Mouse (Mus musculus) midbrain, embryonic 12.5 days (tissue): ENCODE data around the gene Sptbn4. TPM values are rescaled to one million over a fixed set of nuclear protein-coding genes. Genes with fewer than 3 reads are reported as not detected.

ENCODE experiments used
- ATAC-seq: fragments of 200-750 bp; cut with Nextera tagmentation; 2 replicates; pipeline ENCODE4 v1.8.0; 2017; ENCODE audit warnings: low read depth, moderate TSS enrichment, moderate library complexity; ENCODE audit not compliant: low FRiP score
- H3K27ac ChIP-seq: fragments of 300-500 bp; sonication (generic); replicated peaks from 2 replicates; pipeline ENCODE4 v1.5.1; 2016; ENCODE audit warnings: mild to moderate bottlenecking
- H3K27me3 ChIP-seq: fragments of 300-500 bp; sonication (generic); 2 replicates; pipeline ENCODE4 v1.6.1; 2016; ENCODE audit warnings: mild to moderate bottlenecking
- H3K36me3 ChIP-seq: fragments of 300-500 bp; sonication (generic); 2 replicates; pipeline ENCODE4 v1.6.1; 2016
- H3K4me1 ChIP-seq: fragments of 300-500 bp; sonication (generic); 2 replicates; pipeline ENCODE4 v1.6.1; 2016
- H3K4me2 ChIP-seq: fragments of 300-500 bp; sonication (generic); replicated peaks from 2 replicates; pipeline ENCODE4 v1.6.1; 2016; ENCODE audit warnings: mild to moderate bottlenecking, moderate library complexity
- H3K4me3 ChIP-seq: fragments of 300-500 bp; sonication (generic); 2 replicates; pipeline ENCODE4 v1.5.1; 2016; ENCODE audit warnings: mild to moderate bottlenecking
- H3K9ac ChIP-seq: fragments of 300-500 bp; sonication (generic); replicated peaks from 2 replicates; pipeline ENCODE4 v1.6.1; 2016; ENCODE audit warnings: mild to moderate bottlenecking, moderate library complexity
- H3K9me3 ChIP-seq: fragments of 300-500 bp; sonication (generic); 2 replicates; pipeline ENCODE4 v1.6.1; 2016; ENCODE audit warnings: mild to moderate bottlenecking
- WGBS: fragments of 180-500 bp; shearing (Covaris S2); methylation state at CpG from one replicate; pipeline ENCODE4 v1.1.7; 2016; 5-methylcytosine and 5-hydroxymethylcytosine counted together
- polyA plus RNA-seq: library from polyadenylated mRNA; unstranded; fragments of >200 nt; fragmentation: Nextera tagmentation; extraction: Ambion mirVana; gene quantifications from 2 replicates; pipeline ENCODE4 v1.2.1, GENCODE M21; 2016

Sptbn4 gene
- polyA plus RNA-seq, 1 experiment from 2014 or later, result 0.78 TPM

DNA sequence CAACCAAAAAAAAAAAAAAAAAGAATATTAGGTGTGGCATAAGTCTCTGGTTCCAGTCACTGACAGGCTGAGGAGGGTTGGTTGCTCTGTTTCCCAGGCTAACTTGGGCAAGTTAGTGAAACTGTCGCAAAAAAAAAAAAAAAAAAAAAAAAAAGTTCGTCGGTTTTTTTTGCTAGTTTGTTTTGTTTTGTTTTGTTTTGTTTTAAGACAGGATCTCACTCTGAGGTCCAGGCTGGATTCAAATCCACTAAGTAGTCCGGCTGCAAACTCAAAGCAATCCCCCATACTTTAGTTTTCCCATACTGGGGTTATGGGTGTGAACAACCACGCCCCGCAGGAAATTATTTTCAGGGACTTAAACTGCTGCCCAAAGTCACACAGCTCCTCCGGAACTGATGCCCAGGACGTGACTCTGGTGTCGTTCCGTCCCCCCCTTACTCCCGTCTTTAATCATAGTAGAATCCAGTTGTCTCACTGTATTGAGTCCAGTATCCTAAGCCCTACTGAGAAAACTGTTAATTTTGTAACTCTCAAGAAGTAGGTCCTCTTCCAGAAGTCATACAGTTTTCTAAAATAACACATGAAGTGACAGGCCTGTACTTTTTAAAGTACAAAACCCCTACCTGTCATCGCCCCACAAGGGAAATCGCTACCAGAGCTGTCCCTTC lies 38.8 kb upstream of the Sptbn4 start:
- peak overlapping the region; percentile 62 for H3K4me2 ChIP-seq
- peak overlapping the region; percentile 89; the same call in 1 of the 2 replicates for H3K27ac ChIP-seq
- H3K4me1 ChIP-seq, result peaks cover 27% of the 10 kb centered on the region
- peak overlapping the region; percentile 34; the same call in 1 of the 2 replicates for H3K9ac ChIP-seq
- H3K27me3 ChIP-seq, result peaks cover 18% of the 10 kb centered on the region
- H3K4me3 ChIP-seq, result peak overlapping the region; percentile 76
- WGBS, result 4% methylated on average over 13 of the region's 13 CpGs
- H3K36me3 ChIP-seq, result no peaks in the 10 kb centered on the region
- ATAC-seq, result peak; percentile 7
- H3K9me3 ChIP-seq, result no peaks in the 10 kb centered on the region

DNA sequence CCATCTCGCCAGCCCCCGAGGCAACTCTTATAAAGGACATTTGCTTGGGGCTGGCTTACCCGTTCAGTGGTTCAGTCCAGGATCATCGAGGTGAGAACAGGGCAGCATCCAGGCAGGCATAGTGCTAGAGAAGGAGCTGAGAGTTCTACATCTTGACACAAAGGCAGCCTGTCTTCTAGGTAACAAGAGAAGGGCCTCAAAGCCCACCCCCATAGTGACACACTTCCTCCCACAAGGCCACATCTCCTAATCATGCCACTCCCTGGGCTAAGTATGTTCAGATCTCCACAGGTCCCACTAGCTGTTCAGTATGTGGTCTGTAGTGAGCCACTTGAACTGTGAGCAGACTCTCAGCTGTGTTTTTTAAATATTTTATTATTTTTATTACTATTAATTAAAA lies 36.4 kb upstream of the Sptbn4 start:
- H3K9ac ChIP-seq, result no peak overlapping the region
- H3K4me3 ChIP-seq, result no peak overlapping the region
- H3K4me1 ChIP-seq, result peaks cover 19% of the 10 kb centered on the region
- H3K4me2 ChIP-seq, result no peak overlapping the region
- H3K9me3 ChIP-seq, result no peaks in the 10 kb centered on the region
- no peak overlapping the region for H3K27ac ChIP-seq
- WGBS, result 90% methylated on average over 4 of the region's 4 CpGs
- no peaks in the 10 kb centered on the region for H3K36me3 ChIP-seq
- peaks cover 8% of the 10 kb centered on the region for H3K27me3 ChIP-seq
- no peak for ATAC-seq

DNA sequence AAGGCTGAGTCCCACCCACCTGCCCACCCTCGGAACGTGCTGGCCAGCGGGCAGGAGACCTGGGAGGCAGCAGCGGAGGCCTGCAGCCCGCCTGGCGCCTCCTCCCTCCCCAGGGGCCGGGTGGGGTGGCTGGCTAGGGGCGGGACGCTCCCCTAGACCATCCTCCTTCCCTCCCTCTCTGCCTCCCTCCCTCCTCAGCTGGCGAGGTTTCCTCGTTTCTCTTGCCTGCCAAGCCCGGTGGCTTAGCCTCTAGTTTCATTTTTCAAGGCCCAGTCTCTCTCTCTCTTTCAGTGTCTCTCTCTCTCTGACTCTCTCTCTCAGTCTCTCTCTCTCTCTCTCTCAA lies 34.1 kb upstream of the Sptbn4 start:
- peak overlapping the region; percentile 33 for H3K4me3 ChIP-seq
- H3K27ac ChIP-seq, result peak overlapping the region; percentile 27; the same call in 1 of the 2 replicates
- 0% methylated on average over 5 of the region's 12 CpGs for WGBS
- ATAC-seq, result peak; percentile 77; the same call in 1 of the 2 replicates
- H3K36me3 ChIP-seq, result peaks cover 16% of the 10 kb centered on the region
- peaks cover 9% of the 10 kb centered on the region for H3K4me1 ChIP-seq
- peaks cover 4% of the 10 kb centered on the region; the same call in 1 of the 2 replicates for H3K27me3 ChIP-seq
- H3K4me2 ChIP-seq, result peak overlapping the region; percentile 58
- H3K9me3 ChIP-seq, result no peaks in the 10 kb centered on the region
- H3K9ac ChIP-seq, result peak overlapping the region; percentile 46

DNA sequence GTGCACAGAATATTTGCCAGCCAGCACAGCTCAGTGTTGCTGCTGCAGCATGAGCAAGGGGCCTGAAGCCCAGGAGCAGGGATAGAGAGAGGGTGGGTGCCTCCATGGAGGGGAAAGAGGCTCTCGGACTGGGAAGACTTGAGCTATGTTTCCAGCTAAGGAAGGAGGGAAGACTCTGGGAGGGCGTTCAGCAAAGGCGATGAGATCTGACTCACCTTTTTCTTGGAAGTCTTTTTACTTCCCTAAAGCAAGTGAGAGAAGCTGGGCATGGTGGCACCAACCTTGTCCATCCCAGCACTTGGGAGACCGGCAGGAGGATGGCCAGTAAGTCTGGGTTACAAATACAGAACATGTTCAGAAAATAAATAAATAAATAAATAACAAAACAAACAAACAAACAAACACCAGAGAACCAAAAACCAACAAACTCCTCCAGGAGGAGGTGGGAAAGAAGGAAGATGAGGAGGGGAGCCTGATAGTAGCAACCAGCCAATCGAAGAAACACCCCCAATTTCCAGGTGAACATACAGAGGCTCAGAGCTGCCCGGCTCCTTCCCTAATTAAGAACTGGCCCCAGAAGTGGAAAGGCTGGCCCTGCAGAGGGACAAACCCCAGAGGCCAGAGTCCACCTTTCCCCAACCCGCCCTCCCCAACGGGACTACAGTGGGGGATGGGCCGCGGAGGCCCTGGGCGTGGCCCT lies 33.6 kb upstream of the Sptbn4 start:
- Histone ChIP-seq H3K9me3 (no peaks in the 10 kb centered on the region), H3K4me3 (peak overlapping the region; percentile 33), H3K4me1 (peaks cover 9% of the 10 kb centered on the region), H3K27ac (peak overlapping the region; percentile 27; the same call in 1 of the 2 replicates), H3K9ac (peak overlapping the region; percentile 46), H3K27me3 (peaks cover 4% of the 10 kb centered on the region; the same call in 1 of the 2 replicates), H3K36me3 (peaks cover 21% of the 10 kb centered on the region), H3K4me2 (peak overlapping the region; percentile 58)
- WGBS, result 13% methylated on average over 11 of the region's 11 CpGs
- no peak; the same call in 1 of the 2 replicates for ATAC-seq

DNA sequence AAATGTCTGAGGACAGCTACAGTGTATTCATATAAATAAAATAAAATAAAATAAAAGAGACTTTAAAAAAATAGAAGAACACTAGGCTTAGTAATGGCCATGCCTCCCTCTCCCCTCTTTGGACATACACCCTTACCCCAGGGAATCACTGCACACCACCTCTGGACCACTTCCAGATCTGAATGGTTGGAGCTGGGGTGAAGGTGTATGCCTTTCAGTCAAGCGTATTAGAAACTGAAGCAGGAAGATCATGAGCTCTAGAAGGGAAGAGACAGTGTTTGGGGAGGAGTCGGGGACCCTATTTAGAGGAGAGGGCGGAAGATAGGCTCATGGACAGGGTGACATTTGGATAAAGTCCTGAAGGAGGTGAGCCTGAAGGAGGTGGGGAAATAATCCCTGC lies 33.0 kb upstream of the Sptbn4 start:
- Histone ChIP-seq H3K9ac (no peak overlapping the region), H3K27ac (no peak overlapping the region), H3K27me3 (peaks cover 3% of the 10 kb centered on the region; the same call in 1 of the 2 replicates), H3K4me3 (no peak overlapping the region), H3K9me3 (no peaks in the 10 kb centered on the region), H3K36me3 (peaks cover 24% of the 10 kb centered on the region), H3K4me2 (no peak overlapping the region), H3K4me1 (peaks cover 9% of the 10 kb centered on the region)
- 70% methylated on average over 3 of the region's 3 CpGs for WGBS
- ATAC-seq, result no peak

DNA sequence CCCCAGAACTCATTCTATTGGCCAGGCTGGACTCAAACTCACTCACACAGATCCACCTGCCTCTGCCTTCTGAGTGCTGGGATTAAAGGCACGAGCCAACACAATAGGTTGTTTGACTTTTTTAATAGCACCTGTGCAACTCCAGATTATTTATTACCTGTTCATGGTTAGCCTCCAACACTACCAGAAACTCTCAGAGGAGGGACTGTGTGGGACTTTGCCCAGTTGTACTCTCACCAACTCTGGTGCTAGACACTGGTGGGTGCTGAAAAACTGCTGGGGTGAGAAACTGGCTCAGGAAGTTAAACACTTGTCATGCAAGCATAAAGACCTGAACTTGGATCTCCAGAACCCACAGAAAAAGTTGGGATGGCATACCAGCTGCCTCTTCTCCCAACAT lies 32.3 kb upstream of the Sptbn4 start:
- no peak overlapping the region for H3K9ac ChIP-seq
- H3K27me3 ChIP-seq, result no peaks in the 10 kb centered on the region
- H3K9me3 ChIP-seq, result no peaks in the 10 kb centered on the region
- no peak overlapping the region for H3K4me2 ChIP-seq
- H3K36me3 ChIP-seq, result peaks cover 24% of the 10 kb centered on the region
- H3K4me1 ChIP-seq, result peaks cover 13% of the 10 kb centered on the region
- no peak for ATAC-seq
- WGBS, result 74% methylated on average over 1 of the region's 1 CpGs
- no peak overlapping the region for H3K27ac ChIP-seq
- no peak overlapping the region for H3K4me3 ChIP-seq

DNA sequence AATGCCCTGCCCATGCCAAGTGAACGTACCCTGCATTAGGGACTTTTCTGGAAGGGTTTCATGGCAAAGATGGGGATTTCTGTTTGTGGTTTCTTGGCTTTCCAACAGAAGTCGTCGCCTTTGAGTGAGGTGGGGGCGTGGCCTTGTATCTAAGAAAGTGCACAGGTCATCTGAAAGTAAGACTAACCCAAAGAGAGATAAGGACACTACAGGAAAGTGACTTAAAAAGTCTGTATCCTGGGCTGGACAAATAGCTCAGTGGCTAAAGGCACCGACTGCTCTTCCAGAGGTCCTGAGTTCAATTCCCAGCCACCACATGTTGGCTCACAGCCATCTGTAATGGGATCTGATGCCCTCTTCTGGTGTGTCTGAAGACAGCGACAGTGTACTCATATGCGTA lies 31.1 kb upstream of the Sptbn4 start:
- Histone ChIP-seq H3K4me3 (no peak overlapping the region), H3K27me3 (no peaks in the 10 kb centered on the region), H3K4me1 (peaks cover 13% of the 10 kb centered on the region), H3K9ac (no peak overlapping the region), H3K36me3 (peaks cover 24% of the 10 kb centered on the region), H3K27ac (no peak overlapping the region), H3K9me3 (no peaks in the 10 kb centered on the region), H3K4me2 (no peak overlapping the region)
- no peak for ATAC-seq
- 81% methylated on average over 7 of the region's 7 CpGs for WGBS

DNA sequence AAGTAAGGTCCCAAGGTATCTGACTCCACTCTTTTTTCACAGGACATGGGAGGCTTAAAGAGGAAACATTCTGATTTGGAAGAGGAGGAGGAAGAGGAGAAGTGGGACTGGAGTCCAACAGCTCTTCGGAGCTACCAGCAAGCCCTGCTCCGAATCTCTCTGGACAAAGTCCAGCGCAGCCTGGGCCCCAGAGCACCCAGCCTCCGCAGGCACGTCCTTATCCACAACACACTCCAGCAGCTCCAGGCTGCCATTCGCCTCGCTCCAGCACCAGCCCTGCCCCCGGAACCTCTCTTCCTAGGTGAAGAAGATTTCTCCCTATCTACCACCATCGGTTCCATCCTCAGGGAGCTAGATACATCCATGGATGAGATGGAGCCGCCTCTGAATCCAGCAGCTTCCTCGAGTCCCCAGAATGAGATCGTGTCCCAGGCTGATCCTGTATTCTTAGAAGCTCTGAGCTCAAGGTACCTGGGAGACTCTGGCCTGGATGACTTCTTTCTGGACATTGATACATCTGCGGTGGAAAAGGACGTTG lies 28.7 kb upstream of the Sptbn4 start:
- Histone ChIP-seq H3K9me3 (no peaks in the 10 kb centered on the region), H3K4me2 (no peak overlapping the region), H3K4me1 (peaks cover 10% of the 10 kb centered on the region; the same call in 1 of the 2 replicates), H3K36me3 (peaks cover 24% of the 10 kb centered on the region), H3K9ac (no peak overlapping the region), H3K27ac (no peak overlapping the region), H3K4me3 (no peak overlapping the region), H3K27me3 (no peaks in the 10 kb centered on the region)
- 96% methylated on average over 14 of the region's 14 CpGs for WGBS
- no peak for ATAC-seq

DNA sequence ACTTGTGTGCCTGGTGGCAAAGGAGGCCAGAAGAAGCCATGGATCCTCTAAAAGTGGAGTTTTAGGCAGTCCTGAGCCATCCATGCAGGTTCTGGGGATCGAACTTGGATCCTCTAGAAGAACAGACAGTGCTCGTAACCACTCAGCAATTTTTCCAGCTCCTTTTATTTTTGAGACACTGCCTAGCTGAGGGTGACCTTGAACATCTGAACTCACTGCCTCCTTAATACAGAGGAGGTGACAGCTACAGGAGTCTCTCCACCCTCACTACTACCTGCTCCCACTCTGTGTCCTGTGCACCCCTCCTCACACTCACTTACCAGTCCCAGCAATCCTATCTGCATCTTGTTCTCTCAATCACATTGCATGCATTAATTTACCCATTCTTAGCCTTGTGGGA lies 28.1 kb upstream of the Sptbn4 start:
- WGBS, result 93% methylated on average over 2 of the region's 2 CpGs
- Histone ChIP-seq H3K4me1 (peaks cover 10% of the 10 kb centered on the region; the same call in 1 of the 2 replicates), H3K27me3 (no peaks in the 10 kb centered on the region), H3K36me3 (peaks cover 24% of the 10 kb centered on the region), H3K4me3 (no peak overlapping the region), H3K9me3 (no peaks in the 10 kb centered on the region), H3K27ac (no peak overlapping the region), H3K4me2 (no peak overlapping the region; the same call in 1 of the 2 replicates), H3K9ac (no peak overlapping the region)
- no peak for ATAC-seq

DNA sequence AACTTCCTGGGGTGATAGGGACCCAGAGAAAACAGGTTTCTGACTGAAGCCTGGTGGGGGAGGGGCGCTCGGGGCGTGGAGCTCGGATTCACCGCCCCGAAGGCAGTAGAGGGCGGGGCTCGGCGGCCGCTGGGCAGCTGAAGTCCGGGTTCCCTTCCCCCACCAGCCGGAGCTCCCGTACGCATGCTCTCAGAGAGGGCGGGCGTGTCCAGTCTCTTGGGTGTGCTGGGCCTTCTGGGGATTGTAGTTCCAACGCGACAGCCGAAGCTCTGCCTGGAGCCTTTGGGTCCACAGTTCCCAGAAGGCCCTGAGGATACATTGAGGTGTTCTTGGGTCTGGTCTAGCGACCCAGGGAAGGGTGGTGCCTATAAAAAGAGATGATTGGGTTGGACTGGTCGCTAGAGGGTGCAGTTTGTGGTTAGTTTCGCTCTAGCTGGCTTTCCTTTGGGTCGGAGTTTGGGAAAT lies 27.0 kb upstream of the Sptbn4 start:
- H3K36me3 ChIP-seq, result peaks cover 24% of the 10 kb centered on the region
- peak overlapping the region; percentile 75 for H3K4me3 ChIP-seq
- no peaks in the 10 kb centered on the region for H3K27me3 ChIP-seq
- peak overlapping the region; percentile 75 for H3K4me2 ChIP-seq
- no peaks in the 10 kb centered on the region for H3K9me3 ChIP-seq
- H3K9ac ChIP-seq, result peak overlapping the region; percentile 71
- WGBS, result 0% methylated on average over 23 of the region's 23 CpGs
- peak overlapping the region; percentile 90 for H3K27ac ChIP-seq
- H3K4me1 ChIP-seq, result peaks cover 10% of the 10 kb centered on the region; the same call in 1 of the 2 replicates
- ATAC-seq, result peak; percentile 89

DNA sequence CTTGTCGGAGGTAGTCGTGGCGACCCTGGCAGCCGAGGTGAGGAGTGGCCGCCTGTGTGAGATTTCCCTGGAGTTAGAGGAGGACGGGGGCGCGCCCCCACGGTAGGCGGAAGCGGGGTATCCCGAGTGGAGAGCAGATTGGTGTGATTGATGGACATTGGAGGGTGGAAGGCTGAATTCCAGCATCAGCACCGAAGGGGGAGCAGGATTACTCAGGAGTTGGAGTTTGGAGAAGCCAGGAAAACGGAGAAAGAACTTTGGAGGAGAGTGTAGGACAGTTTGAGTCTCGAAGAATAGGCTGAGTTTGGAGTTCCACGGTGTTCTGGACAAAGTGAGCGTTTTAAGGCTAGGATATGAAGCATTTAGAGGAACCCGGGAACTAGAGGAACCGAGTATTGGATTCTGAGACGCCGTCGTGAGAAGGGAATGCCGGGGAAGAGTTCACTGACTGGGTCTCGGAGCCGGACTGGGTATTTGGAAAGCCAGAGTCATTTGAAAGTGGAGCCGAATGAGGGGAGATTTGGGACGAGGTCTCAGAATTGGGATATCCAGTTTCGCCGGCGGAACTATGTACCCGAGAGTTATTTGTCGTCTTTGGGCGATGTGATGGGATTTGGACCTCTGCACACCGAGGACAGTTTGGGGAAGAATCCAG lies 26.5 kb upstream of the Sptbn4 start:
- H3K9ac ChIP-seq, result peak overlapping the region; percentile 71
- H3K4me3 ChIP-seq, result peak overlapping the region; percentile 75
- peak overlapping the region; percentile 75 for H3K4me2 ChIP-seq
- peaks cover 24% of the 10 kb centered on the region for H3K36me3 ChIP-seq
- H3K9me3 ChIP-seq, result no peaks in the 10 kb centered on the region
- H3K4me1 ChIP-seq, result peaks cover 10% of the 10 kb centered on the region; the same call in 1 of the 2 replicates
- no peak for ATAC-seq
- no peaks in the 10 kb centered on the region for H3K27me3 ChIP-seq
- H3K27ac ChIP-seq, result peak overlapping the region; percentile 90
- WGBS, result under 1% methylated on average over 34 of the region's 34 CpGs
